Mouse (Mus musculus): ENCODE results near the gene Txndc8. TPM values are rescaled to one million over a fixed set of nuclear protein-coding genes. Genes with fewer than 3 reads are reported as not detected.
A peak's percentile ranks its signal among the peaks of the same experiment; 100 is the strongest.

Gene Txndc8
- polyA plus RNA-seq, 1 experiment from 2014 or later, result not detected

- no peaks in the 10 kb centered on the region for H3K4me1 ChIP-seq
- H3K27me3 ChIP-seq (replicated peaks), result no peaks in the 10 kb centered on the region
- no peak overlapping the region for H3K27ac ChIP-seq
- H3K9ac ChIP-seq, result no peak overlapping the region
- no peak overlapping the region for H3K4me2 ChIP-seq (replicated peaks)
- H3K36me3 ChIP-seq, result no peaks in the 10 kb centered on the region
- no peak overlapping the region for H3K4me3 ChIP-seq
- 0 out of 2 replicates have a peak, but pooled peaks cover 3% of the 10 kb centered on the region for H3K9me3 ChIP-seq
- no peak for ATAC-seq (ENCODE audit: low FRiP score, low read depth)
- 90% methylated on average over 6 of the region's 6 CpGs for WGBS
Observed at GRCm38 (mm10) chr4:57974400-57975117, 34.4 kb downstream of the Txndc8 start.

GRCm38 (mm10) chr4:57973592-57974268 is 35.2 kb downstream of the Txndc8 start:
- H3K27ac ChIP-seq, result no peak overlapping the region
- WGBS, result 83% methylated on average over 6 of the region's 6 CpGs
- H3K4me2 ChIP-seq (replicated peaks), result no peak overlapping the region
- H3K9ac ChIP-seq, result no peak overlapping the region
- no peaks in the 10 kb centered on the region for H3K9me3 ChIP-seq
- H3K4me3 ChIP-seq, result no peak overlapping the region
- no peaks in the 10 kb centered on the region for H3K27me3 ChIP-seq (replicated peaks)
- no peaks in the 10 kb centered on the region for H3K36me3 ChIP-seq
- ATAC-seq (ENCODE audit: low FRiP score, low read depth), result no peak
- H3K4me1 ChIP-seq, result no peaks in the 10 kb centered on the region

DNA sequence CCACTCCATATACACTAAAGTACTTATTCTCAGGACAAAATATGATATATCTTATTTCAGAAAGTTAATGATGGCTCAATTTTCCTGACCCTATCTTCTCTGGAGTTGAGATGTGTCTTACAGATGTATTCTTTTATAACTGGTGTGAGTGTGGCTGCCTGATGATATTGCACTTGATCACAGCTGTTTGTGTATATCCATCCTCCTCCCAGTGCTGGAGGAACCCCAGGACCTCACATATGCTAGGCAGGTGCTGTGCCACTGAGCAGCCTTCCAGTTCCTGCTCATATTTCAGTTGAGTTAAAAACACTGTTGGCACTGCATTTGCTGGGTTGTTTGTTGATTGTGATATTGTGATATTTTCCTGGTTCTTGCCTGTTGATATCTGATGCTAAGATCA is 38.6 kb downstream of the Txndc8 start:
- Histone ChIP-seq H3K9ac (no peak overlapping the region), H3K4me2 (replicated peaks) (no peak overlapping the region), H3K4me3 (no peak overlapping the region), H3K9me3 (no peaks in the 10 kb centered on the region), H3K4me1 (no peaks in the 10 kb centered on the region), H3K36me3 (no peaks in the 10 kb centered on the region), H3K27ac (no peak overlapping the region), H3K27me3 (replicated peaks) (no peaks in the 10 kb centered on the region)
- no peak for ATAC-seq (ENCODE audit: low FRiP score, low read depth)

DNA sequence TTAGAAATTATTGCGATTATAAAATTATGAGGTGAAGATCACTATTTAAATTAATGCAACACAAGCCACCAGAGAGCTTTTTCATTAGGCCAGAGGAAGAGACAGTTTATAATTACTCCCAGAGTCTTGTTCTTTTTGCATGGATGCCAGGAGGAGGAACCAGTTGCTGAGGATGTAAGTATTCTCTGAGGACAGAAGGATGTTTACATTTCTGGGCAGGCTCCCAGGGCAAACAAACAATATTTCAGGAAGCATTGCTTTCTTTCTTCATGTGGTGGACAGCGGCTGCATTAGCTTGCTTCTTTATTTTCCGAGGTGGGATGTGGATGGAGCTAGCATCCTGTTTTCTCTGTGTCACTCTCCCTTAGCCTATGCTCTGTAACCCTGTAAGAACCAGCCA is 41.7 kb downstream of the Txndc8 start:
- H3K27ac ChIP-seq, result no peak overlapping the region
- H3K9ac ChIP-seq, result no peak overlapping the region
- no peaks in the 10 kb centered on the region for H3K36me3 ChIP-seq
- no peak for ATAC-seq (ENCODE audit: low FRiP score, low read depth)
- no peaks in the 10 kb centered on the region for H3K4me1 ChIP-seq
- H3K4me3 ChIP-seq, result no peak overlapping the region
- no peaks in the 10 kb centered on the region for H3K27me3 ChIP-seq (replicated peaks)
- 76% methylated on average over 3 of the region's 3 CpGs for WGBS
- H3K9me3 ChIP-seq, result no peaks in the 10 kb centered on the region
- H3K4me2 ChIP-seq (replicated peaks), result no peak overlapping the region

DNA sequence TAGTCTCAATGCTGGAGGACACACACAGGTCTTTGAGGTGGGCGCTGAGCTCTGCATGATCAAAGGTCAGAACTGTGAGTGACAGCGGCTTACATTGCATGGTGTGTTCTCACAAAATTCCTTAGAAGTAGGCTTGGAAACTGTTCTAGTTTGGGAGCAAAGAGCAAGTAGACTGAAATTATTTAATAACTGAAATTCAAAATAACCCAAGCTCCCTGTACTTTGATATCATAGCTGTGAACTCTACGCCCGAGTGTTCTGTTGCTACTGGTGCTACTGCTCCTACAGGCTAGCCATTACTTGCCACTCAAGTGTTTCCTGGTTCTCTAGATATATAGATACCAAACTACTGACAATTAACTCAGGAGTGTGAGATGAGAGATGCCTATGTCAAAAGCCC is 43.4 kb downstream of the Txndc8 start:
- no peak overlapping the region for H3K4me2 ChIP-seq (replicated peaks)
- H3K9ac ChIP-seq, result no peak overlapping the region
- no peaks in the 10 kb centered on the region for H3K36me3 ChIP-seq
- H3K27me3 ChIP-seq (replicated peaks), result no peaks in the 10 kb centered on the region
- H3K9me3 ChIP-seq, result no peaks in the 10 kb centered on the region
- WGBS, result 98% methylated on average over 4 of the region's 4 CpGs
- ATAC-seq (ENCODE audit: low FRiP score, low read depth), result no peak
- H3K27ac ChIP-seq, result no peak overlapping the region
- no peak overlapping the region for H3K4me3 ChIP-seq
- H3K4me1 ChIP-seq, result no peaks in the 10 kb centered on the region

DNA sequence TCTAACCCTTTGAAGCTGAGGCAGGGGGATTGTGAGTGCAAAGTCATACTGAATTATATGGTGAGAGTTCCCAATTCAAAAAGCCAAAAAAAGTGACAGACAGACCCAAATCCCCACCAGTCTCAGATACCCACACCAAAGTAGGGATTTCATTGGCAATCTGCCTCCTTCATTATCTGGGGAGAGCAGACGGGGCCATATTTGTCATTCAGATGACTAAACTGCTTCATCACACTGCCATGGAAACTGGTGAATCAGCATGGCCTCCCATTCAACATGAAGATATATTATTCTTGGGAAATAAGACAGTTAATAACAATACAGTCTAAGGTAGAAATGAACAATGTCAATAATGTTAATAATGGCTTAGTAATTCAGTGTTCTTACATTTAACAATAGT is 44.8 kb downstream of the Txndc8 start:
- no peaks in the 10 kb centered on the region for H3K4me1 ChIP-seq
- no peak for ATAC-seq (ENCODE audit: low FRiP score, low read depth)
- H3K4me2 ChIP-seq (replicated peaks), result no peak overlapping the region
- H3K9me3 ChIP-seq, result no peaks in the 10 kb centered on the region
- no peaks in the 10 kb centered on the region for H3K27me3 ChIP-seq (replicated peaks)
- H3K36me3 ChIP-seq, result no peaks in the 10 kb centered on the region
- 34% methylated on average over 1 of the region's 1 CpGs for WGBS
- H3K27ac ChIP-seq, result no peak overlapping the region
- H3K4me3 ChIP-seq, result no peak overlapping the region
- no peak overlapping the region for H3K9ac ChIP-seq

- ATAC-seq (ENCODE audit: low FRiP score, low read depth), result no peak
- WGBS, result 85% methylated on average over 8 of the region's 8 CpGs
Observed at GRCm38 (mm10) chr4:57959056-57959455, 49.9 kb downstream of the Txndc8 start.

DNA sequence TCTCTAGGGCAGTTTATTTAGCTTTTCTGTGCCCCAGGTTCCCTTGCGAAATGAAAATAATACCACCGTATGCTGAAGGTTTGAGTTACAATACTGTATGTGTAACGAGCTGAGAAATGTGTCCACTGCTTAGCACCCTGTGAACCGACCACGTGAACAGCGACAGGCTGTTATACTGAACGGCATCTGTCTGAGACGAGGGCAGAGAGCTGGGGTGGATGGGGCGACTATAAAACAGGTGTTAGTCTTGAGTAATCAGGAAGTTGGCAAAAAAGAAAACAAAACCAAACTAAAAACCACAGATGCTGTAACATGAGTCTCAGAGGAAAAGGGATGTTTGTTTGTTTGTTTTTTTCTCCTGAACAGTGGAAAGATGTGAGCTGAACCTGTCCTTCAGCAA is 50.8 kb downstream of the Txndc8 start:
- Histone ChIP-seq H3K9me3 (no peaks in the 10 kb centered on the region), H3K36me3 (no peaks in the 10 kb centered on the region), H3K4me2 (replicated peaks) (no peak overlapping the region), H3K4me3 (no peak overlapping the region), H3K27ac (no peak overlapping the region), H3K9ac (no peak overlapping the region), H3K4me1 (peaks cover 19% of the 10 kb centered on the region), H3K27me3 (replicated peaks) (no peaks in the 10 kb centered on the region)
- no peak for ATAC-seq (ENCODE audit: low FRiP score, low read depth)
- 69% methylated on average over 9 of the region's 9 CpGs for WGBS

More at GRCm38 (mm10) chr4:57959056-57959455, 49.9 kb downstream of the Txndc8 start:
- no peak overlapping the region for H3K9ac ChIP-seq
- no peak overlapping the region for H3K4me2 ChIP-seq (replicated peaks)
- H3K27me3 ChIP-seq (replicated peaks), result no peaks in the 10 kb centered on the region
- no peaks in the 10 kb centered on the region for H3K36me3 ChIP-seq
- no peak overlapping the region for H3K27ac ChIP-seq
- no peak overlapping the region for H3K4me3 ChIP-seq
- H3K4me1 ChIP-seq, result peaks cover 19% of the 10 kb centered on the region
- H3K9me3 ChIP-seq, result no peaks in the 10 kb centered on the region

GRCm38 (mm10) chr4:57957200-57958085 is 51.5 kb downstream of the Txndc8 start:
- no peak for ATAC-seq (ENCODE audit: low FRiP score, low read depth)
- peaks cover 19% of the 10 kb centered on the region for H3K4me1 ChIP-seq

GRCm38 (mm10) chr4:57956029-57956960 is 52.6 kb downstream of the Txndc8 start, which contains the start of gene Txn1:
Txn1 (minus strand) TSS chr4:57956411.
- peak within 1 kb of the TSS; percentile 72 for H3K4me2 ChIP-seq (replicated peaks)
- peak within 1 kb of the TSS; percentile 74 for H3K27ac ChIP-seq
- H3K4me3 ChIP-seq, result peak within 1 kb of the TSS; percentile 75
- no peaks in the 10 kb centered on the region for H3K9me3 ChIP-seq
- WGBS, result under 1% methylated on average over 71 of the region's 71 CpGs
- peak; percentile 98 for ATAC-seq (ENCODE audit: low FRiP score, low read depth)
- H3K9ac ChIP-seq, result peak within 1 kb of the TSS; percentile 78
- peaks cover 19% of the 10 kb centered on the region for H3K4me1 ChIP-seq
- peaks cover 12% of the 10 kb centered on the region for H3K36me3 ChIP-seq
- H3K27me3 ChIP-seq (replicated peaks), result no peaks in the 10 kb centered on the region

More at GRCm38 (mm10) chr4:57957200-57958085, 51.5 kb downstream of the Txndc8 start:
- H3K36me3 ChIP-seq, result peaks cover 2% of the 10 kb centered on the region; the same call in 1 of the 2 replicates
- H3K9me3 ChIP-seq, result no peaks in the 10 kb centered on the region
- H3K27ac ChIP-seq, result no peak overlapping the region
- H3K4me2 ChIP-seq (replicated peaks), result peak overlapping the region; percentile 72
- H3K27me3 ChIP-seq (replicated peaks), result no peaks in the 10 kb centered on the region
- WGBS, result 55% methylated on average over 11 of the region's 11 CpGs
- peak overlapping the region; percentile 75 for H3K4me3 ChIP-seq
- H3K9ac ChIP-seq, result peak overlapping the region; percentile 55; the same call in 1 of the 2 replicates

GRCm38 (mm10) chr4:57955544-57955958 is 53.4 kb downstream of the Txndc8 start:
- H3K36me3 ChIP-seq, result peaks cover 20% of the 10 kb centered on the region
- H3K4me1 ChIP-seq, result peaks cover 19% of the 10 kb centered on the region
- peak; percentile 53 for ATAC-seq (ENCODE audit: low FRiP score, low read depth)
- peak overlapping the region; percentile 78 for H3K9ac ChIP-seq
- peak overlapping the region; percentile 74; the same call in 1 of the 2 replicates for H3K27ac ChIP-seq
- WGBS, result under 1% methylated on average over 25 of the region's 25 CpGs
- H3K4me2 ChIP-seq (replicated peaks), result peak overlapping the region; percentile 72
- H3K27me3 ChIP-seq (replicated peaks), result no peaks in the 10 kb centered on the region
- no peaks in the 10 kb centered on the region for H3K9me3 ChIP-seq
- peak overlapping the region; percentile 75 for H3K4me3 ChIP-seq

All from neural tube, embryonic 12.5 days (tissue).